Mouse (Mus musculus): Measurements from ENCODE around the gene Eogt.

Gene Eogt

DNA sequence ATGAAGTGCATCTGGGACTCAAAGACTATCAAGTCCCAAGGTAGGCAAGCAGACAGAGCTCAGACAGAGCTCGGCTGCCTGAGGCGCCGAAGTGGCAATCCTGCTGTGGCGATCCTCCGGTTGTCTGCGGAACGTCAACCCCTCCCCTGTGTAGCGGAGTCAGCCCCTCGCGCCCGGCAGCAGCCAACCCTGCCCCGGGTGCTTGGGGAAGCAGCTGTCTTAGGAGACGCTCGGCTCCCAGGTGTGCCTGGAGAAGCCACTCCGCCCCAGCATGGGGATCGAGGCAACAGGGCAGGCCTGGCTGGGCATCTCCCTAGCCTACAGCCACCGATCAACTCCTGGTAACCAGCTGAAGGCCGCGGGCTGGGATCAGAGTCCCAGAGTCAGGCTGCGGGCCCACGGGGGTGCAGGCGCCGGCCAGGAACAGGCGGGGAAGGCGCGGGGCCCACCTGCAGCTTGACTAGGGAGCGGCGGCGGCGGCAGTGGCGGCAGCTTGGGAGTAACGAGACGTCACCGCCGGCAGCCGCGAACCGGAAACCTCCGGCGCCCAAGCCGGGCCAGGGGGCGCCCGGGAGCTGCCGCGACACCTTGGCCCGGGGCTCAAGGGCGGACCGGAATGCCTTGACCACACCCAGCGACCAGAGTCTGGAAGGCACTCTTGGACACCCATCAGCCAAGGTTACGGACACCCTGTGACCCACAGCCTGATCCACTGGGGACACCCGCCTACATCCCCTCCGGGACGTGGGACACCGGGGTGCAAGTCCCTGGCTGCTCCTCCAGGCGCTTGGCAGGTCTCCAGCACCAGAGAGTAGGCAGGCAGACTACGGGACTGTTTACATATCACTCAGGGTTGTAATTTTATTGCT is at the start of gene Eogt:
TSS of gene Eogt (minus strand) at position 800 of the 869 bp plus-strand sequence.
- CTCF ChIA-PET, result interaction anchor here (0.9 kb wide), 1 partner anchor 10 kb away, joined by 3 read pairs; no protein-coding TSS in a partner anchor

DNA sequence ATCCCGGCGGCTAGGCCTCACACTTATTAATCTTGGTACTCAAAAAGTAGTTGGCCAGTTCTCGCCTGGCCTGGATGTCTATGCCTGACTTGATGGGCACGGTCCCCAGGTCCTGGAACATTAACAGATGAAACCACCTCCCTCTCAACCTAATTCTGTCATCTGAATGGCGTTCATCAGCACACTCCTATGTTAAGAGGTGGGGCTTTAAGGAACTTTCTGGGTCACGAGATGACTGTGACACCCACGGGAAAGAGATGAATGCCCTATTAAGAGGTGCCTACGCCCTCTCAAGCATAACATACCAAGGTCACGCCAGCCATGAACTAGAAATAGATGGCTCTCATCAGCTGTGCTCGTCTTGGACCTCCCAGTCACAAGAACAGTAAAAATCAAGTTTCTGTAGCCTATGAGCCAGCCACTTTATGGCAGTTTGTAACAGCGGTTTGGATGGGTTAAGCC is 30.4 kb upstream of the Eogt start:
- CTCF ChIA-PET, result no interaction called here

DNA sequence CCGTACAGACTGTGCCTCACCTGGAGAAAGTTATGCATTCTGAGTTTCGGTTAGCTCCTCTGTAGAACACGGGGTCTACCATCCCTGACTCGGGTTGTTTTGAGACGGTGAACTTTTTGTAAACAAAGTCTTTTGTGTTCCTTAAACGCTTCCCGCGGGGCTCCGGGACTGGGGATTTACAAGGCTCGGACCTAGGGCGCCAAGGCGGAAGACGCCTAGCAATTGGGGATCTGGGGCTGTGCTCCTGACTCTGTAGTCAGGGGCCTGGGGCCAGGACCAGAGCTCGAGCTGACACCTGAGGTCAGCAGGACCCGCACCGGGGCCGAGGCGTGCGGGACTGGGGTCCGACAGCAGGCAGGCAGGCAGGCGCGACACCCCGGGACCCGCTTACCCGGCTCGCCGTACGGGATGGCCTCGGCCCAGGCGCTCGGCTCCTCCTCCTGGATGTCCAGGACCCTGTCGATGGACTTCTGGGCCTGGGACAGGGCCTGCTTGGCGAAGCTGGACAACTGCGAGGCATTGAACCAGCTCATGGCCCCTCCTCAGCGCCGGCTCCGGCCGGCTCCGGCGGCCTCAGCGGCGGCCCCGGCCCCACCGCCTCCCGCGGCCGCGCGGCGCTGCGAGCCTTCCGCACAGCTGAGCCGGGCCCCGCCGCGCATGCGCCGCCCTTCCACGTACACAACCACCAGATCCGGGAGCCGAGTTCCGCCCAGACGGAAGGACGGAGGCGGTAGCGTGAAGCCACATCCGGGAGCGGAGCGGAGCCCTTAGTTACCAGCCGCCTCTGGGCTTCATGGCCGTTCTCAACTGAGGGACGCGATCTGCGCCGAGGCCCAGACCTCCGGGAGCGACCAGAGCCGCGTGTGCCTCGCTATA is 29.7 kb upstream of the Eogt start, which contains the start of gene Tmf1:
TSS of gene Tmf1 (minus strand) at position 632 of the 876 bp plus-strand sequence.
- CTCF ChIA-PET, result no interaction called here

DNA sequence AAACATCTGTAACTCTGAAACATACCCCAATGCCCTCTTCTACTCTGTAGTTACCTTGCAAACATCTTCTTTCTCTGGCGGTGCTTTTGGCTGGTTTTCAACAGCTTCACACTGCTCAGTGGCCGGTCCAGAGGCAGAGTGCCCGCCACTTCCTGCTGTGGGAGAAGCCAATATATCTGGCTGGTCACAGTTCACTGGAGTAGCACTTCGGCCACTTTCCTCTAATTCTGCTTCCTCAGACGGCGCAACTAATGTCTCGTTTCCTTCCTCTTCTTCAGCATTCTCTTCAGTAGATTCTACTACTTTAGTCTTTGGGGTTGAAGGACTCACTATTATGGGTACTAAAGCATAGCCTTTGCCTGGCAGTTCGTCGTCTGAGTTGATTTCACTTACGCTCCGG is 26.7 kb upstream of the Eogt start:
- CTCF ChIA-PET, result no interaction called here

DNA sequence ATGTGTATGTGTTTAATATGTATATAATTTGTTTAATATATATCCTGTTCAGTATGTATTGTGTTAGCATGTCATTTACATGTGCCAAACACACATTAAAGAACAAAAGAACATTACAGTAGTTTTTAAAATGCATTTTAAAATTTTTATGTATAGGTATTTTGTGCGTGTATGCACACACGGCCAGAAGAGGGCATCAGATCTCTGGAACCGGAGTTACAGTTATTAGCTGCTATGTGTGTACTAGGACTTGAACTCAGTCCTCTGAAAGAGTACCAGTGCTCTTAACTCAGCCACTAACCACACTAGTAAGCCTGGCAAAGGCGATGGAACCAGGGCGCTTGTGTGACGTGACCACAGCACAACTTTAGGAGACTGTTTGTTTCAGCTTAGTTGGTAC is 1.2 kb upstream of the Eogt start:
- CTCF ChIA-PET, result interaction anchor here (0.6 to 0.7 kb wide), 4 partner anchors 24 to 376 kb away, joined by 3 to 7 read pairs (median 3); no protein-coding TSS in a partner anchor

DNA sequence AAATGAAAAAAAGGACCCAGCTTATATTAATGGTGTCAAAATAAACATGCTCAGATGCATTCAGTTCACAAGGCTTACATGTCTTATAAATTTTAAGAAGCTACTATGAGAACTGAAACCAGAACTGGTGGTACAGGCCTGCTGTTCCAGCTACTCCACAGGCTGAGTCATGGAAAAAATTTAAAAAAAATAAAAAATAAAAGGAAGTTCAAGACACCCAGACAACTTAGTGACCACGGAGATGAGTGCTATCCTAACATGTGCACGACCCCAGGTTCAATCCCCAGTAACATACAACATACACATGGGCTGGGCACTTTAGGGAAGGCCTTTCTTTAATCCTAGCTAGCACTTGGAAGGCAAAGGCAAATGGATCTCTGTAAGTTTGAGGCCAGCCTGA is 739 bp upstream of the Eogt start:
- CTCF ChIA-PET, result interaction anchor here (0.6 to 0.7 kb wide), 2 partner anchors 72 to 377 kb away, joined by 3 read pairs; no protein-coding TSS in a partner anchor

DNA sequence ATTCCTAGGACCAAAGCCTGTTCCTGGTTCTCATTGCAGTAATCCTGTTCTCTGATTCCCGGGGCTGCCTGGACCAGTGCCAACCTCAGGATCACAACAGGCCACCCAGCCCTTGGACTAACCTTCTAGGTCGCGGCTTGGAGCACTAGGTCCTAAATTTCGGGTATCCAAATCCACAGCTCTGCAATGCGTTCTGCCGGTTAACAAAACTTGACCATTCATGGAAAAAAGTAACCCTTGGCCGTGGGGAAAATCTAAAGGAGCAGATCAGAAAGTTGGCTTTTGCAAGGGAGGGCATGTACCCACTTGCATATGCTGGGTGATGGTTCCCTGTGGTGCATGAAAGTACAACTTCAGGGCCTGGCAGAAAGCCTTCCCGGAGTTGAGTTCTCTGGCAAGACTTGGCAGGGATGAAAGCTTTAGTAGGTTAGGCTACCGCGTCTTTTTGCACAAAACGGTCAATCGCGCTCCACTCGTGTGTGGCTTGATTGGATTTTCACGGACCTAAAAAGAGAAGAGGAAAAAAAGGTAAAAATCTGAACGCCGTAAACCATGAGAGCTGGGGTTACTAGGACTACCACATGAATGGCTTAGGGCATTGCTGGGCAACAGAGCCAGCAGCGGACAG is 1.1 kb downstream of the Eogt start:
- CTCF ChIA-PET, result interaction anchor here (0.9 kb wide), 1 partner anchor 11 kb away, joined by 3 read pairs; no protein-coding TSS in a partner anchor

DNA sequence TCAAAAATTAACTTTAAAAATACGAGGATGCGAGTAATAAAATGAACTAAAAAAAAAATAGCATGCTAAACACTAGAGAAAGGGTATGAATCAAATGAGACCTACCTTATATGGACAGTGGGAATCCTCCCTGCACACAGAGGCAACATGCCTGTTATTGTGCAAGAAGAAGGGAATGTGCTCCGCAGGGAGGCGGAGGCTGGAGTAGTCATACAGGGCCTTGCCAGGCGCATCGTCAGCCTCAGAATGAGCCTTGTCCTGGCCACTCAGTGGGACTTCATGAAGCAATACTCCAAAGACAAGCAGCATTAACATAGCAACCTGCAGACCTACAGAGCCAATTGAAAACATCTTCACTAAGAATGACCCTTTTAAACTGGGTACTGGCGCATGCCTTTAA is 3.8 kb downstream of the Eogt start:
- CTCF ChIA-PET, result no interaction called here

DNA sequence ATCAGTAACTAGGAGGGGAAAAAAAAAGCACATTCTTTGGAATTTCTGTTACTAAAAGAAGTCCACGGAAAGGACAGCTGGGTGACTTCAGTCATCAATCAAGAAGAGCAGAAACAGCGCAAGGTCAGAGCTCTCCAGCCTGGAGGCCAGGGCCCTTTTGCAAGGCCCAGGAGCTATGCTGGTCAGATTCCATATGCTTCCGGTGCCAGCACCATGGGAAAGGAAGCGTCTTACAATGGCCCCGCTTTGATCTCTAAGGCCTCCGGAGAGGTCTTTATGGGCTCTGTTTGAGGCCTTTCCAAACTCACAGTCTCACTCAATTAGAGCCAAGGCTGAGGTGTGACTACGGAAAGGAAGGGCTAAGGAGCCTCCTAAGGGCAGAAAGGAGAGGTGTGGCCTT is 4.6 kb downstream of the Eogt start:
- CTCF ChIA-PET, result no interaction called here

DNA sequence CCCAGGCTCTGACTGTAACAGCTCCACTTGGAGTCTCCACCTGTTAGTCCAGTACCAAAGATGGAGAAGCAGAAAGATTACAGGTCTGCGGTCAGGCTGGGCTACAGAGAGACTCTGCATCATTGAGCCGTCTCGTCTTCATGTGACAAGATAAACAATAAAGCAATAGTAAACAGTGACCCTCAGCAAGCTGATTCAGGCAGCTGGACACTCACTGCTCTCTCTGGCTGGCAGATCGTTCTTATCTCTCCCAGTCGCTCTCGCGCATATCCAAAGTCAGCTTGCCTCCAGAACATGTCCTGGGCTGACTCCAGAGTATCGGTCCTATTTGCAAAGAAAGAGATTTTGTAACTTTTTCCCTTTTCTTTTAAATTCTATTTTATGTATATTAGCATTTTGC is 6.4 kb downstream of the Eogt start:
- CTCF ChIA-PET, result no interaction called here

DNA sequence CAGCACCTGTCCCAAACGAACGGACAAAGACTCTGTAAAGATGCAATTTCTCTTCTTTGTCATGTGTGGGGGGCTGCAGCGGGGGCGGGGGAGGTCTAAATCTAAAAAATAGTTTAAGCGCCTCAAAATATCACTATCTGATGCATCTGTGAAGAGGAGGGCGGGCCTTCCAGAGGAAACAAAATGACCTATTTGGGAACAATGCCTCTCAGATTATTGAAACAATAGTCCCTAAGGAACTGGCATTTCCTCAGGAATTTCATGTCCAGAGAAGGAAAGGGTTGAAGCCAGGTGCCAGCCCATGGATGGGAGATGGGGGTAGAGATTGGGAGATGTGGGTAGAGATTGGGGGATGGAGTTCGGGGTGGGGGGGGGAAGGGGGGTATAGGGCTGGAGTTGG is 7.2 kb downstream of the Eogt start:
- CTCF ChIA-PET, result no interaction called here

DNA sequence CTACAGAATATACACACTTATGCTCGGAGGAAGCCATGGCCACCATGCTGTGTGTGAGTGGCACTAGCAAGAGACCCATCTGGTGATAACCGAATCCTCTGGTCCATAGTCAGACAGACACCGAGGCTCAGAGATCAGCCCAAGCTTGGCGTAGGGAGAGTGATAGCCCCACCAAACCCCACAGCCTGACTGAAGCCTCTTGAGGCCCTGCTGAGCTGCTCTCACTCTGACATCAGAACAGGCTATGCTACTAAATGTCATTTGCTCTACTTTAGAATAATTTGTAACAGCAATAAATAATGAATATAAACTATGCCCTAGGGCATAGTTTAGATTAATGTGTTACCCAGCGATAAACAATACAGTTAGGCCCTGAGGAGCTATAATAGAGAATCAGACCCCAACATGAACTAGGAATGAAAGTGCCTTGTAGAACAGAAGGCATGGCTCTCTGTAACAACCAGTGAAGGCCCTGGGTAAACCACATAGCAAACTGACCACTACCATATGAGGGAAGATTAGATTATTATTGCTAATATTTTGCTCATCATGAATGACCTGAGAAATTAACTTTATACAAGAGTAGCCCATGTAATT is 16.2 kb downstream of the Eogt start:
- CTCF ChIA-PET, result no interaction called here

DNA sequence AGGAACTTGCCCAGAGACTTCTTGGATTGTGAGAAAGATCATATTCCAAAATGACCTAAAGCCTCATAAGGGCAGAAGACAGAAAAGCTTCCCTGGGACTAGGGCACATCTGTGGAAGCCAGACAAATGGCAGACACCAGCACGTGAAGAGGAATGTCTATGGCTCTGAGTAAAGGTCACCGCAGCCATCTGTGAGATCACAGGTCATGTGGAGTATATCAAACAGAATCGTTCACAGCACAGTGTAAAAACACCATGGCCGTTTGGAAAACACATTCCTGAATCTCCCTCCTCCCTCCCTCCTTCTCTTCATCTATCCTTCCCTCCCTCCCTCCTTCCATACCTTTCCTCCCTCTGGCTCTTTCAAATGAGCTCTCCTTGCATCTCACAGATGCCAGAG is 17.2 kb downstream of the Eogt start:
- CTCF ChIA-PET, result no interaction called here

DNA sequence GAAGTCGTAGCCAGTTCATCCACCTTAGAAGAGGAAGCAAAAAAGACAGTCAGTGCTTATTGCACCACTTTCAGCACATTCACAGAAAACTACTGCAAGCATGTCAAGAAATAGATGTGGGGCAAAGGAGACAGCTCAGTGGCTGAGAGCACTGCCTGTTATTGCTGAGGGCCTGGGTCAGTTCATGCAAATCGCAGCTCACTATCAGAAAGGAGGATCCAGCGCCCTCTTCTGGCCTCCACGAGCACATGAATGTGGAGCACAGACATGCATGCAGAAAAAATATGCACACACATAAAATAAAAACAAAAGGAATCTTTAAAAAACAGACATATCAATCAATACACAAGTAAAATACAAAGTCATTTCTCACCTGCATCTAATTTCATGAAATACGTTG is 18.0 kb downstream of the Eogt start:
- CTCF ChIA-PET, result no interaction called here

DNA sequence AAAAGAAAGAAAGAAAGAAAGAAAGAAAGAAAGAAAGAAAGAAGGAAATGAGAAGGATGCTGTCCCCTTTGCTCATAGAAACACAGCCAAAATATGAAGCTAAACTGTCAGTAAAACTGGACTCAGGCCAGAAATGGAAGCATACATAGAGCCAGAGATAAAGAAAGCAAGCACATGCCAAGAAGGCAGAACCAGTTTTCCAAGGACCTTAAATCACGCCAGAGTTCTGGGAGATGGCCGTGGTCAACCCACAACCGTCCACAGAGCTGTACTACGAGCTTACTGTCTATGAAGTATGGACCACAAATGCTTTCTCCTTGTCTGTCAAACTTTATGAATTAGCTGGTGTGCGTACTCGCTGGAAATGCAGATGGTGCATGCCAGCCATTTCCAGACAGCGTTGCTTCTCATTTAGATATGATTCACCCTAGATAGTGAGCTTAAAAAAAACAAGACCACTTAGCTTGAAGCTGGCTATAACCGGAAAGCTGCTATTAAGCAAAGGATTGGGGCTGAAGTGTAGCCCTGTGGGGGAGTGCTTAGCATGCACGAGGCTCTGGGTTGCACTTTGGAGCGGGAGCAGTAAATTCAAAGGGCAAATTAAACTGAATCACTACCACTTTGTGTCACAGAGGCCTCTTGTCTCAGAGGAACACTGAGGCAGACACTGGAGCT is 24.5 kb downstream of the Eogt start:
- CTCF ChIA-PET, result interaction anchor here (0.6 kb wide), 1 partner anchor 10 kb away, joined by 4 read pairs; no protein-coding TSS in a partner anchor

DNA sequence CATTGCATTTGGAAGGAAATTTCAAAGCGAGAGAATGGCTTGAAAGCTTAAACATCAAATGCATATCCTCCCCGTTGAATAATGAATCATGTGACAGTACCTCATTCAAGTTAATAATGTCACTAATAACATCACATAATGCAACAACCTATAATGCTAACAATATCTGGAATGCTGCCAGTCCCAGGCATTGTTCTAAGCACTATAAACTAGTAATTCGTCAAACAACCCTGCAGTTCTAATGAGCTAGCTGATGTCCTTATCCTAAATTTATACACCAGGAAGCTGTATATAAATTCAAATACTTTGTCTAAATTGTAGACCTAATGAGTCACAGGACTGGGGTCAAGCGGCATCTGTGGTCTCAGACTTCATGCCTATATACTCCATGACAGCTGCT is 28.1 kb downstream of the Eogt start:
- CTCF ChIA-PET, result no interaction called here

DNA sequence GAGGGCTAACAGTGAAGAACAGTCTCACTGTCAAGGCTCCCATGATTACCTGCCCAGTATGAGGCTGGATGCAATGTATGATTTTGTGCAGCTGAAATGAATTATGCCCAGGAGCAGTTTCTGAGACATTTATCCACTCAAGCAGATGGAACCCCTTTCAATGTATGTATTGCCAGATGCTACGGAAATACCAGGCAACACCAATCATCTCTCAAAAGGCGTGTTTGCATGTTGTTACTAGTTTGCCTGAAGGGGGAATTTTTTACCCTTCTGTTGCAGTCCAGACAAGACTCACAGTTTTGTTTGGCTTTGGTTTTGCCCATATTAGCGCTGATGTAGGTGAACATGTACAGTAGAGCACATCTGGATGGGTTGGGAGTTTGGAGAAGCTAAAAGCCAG is 30.7 kb downstream of the Eogt start:
- CTCF ChIA-PET, result no interaction called here

DNA sequence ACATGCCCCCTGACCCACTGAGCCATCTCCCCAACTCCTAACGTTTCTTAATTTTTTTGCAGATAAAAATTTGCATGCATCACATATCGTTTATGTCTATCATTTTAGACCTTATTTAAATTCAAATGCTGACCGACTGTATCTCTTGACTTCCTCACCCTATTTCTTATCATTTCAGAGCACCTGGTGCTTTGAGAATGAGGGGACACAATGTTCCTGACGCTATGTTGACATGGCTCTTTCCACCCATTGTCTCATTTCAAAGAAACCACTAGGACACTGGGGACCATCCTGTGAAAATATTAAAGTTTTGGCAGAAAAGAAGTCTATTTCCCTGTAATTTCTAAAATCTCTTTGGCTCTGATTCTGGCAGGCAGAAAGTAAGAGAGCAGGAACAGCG is 32.1 kb downstream of the Eogt start:
- CTCF ChIA-PET, result no interaction called here

DNA sequence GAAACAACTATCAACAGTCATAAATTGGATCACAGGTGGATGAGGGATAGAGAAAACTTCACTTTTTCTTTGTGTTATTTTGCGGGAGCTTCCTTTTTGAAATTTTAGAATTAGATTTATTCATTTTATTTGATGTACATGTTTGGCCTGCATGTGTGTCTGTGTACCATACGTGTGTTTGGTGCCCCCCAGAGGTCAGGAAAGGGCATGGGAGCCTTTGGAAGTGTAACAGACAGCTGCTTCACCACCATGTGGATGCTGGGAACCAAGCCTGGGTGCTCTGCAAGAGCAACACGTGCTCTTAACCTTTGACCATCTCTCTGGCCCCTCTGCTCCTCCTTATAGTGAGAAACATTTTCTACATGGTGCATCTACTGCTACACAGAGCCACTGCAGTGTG is 34.2 kb downstream of the Eogt start:
- CTCF ChIA-PET, result interaction anchor here (0.7 kb wide), 1 partner anchor 10 kb away, joined by 4 read pairs; no protein-coding TSS in a partner anchor

DNA sequence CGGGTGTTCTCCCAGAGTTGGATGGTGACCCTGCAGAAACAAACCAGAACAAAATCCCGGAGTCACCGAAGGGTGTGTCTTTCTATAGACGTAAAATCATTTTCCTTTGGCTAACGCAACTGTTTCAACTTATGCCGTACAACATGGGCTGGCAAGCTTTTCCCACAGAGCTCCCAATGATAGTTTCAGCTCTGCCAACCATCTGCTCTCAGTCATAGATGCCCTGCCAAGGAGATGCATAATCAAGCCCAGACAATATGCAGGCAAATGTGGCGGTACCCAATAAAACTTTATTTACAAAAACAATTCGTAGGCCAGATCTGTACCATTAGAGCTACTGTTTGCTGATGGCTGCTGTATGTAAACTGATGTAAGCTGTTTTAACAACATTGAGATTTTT is 36.8 kb downstream of the Eogt start:
- CTCF ChIA-PET, result interaction anchor here (0.5 kb wide), 1 partner anchor 409 kb away, joined by 3 read pairs; no protein-coding TSS in a partner anchor

DNA sequence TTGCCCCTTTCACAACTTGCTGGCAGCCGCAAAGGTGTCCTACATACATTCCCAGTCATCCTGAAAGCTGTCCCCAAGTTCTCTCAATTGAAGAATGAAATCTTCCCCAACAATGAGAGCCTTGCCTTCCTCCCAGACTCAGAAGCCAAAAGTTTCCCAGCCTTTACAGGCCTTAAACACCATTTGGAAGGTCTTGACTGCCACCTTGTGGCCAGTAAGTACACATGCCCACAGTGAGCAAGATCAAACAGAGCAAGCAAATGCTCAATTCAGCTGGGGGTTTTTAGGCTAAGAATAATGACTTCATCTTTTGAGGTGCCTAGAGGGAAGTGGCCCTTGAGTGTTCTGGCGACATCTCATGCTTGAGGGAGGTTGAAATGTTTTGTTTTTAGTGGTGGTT is 42.2 kb downstream of the Eogt start:
- CTCF ChIA-PET, result no interaction called here
